Mouse (Mus musculus): Measurements from ENCODE around the gene Hist2h2be.
"Not testable (repeated sequence)": the region's sequence is repeated elsewhere in the genome, so short reads cannot be mapped to it uniquely, and the experiment has no call there.

Gene Hist2h2be

DNA sequence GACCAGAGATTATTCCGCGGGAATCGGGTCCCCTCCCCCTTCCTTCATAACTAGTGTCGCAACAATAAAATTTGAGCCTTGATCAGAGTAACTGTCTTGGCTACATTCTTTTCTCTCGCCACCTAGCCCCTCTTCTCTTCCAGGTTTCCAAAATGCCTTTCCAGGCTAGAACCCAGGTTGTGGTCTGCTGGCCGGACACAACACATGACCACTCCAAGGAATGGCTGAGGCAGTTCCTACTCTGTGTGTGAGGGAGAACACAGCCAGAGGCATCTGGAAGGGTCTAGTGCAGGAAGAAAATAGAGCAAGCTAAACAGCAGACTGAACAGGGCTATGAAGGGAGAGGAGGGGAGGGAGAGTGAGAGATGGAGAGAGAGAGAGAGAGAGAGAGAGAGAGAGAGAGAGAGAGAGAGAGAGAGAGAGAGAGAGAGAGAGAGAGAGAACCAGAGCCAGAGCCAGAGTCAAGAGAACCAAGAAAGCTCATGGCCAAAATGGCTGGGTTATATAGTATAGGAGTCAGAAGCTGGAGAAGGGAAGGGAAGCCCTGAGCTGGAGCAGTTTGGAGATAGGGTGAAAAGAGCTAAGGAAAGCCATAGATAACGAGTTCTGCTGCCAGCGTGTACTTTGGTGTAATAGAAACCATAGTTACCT, 22.2 kb upstream of the Hist2h2be start:
- not testable (repeated sequence) for DNase-seq (ENCODE audit: low read depth, low spot score)

DNA sequence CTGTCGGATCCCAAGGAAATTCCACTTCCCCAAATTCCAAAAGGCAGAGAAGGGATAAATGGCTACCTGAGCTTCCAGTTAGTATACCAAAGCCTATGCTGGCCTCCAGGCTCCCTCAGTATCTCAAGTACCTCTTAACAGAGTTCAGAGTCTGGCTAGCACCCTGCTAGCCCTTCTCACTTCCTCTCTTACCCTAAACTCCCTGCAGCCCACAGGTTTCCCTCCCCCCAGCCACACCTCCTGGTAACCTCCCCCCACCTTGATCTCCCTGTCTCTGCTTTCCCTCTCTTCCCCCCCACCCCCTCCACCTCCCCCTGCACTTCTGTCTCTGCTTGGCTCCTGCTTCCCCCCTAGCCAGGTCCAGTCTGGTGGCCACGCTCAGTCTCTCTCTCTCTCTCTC, 21.2 kb upstream of the Hist2h2be start:
- no peak for DNase-seq (ENCODE audit: low read depth, low spot score)

DNA sequence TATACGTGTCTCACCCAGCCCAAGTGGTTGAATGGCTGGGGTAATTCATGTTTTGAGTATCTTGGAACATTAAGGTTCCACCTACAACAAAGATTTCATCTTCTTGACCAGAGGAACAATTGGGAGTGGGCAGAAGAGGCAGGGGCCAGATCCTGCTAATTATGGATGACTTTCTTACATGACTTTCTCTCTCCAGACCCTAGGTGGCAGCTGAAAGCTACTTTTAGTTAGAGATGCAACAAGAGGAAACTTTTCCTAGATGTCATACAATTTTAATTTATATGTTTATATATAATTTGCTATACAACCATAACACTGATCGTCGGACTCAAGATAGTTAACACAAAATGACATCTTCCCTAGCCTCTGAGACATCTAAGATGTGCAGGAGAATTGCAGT, 13.1 kb upstream of the Hist2h2be start:
- DNase-seq (ENCODE audit: low read depth, low spot score) = no peak

DNA sequence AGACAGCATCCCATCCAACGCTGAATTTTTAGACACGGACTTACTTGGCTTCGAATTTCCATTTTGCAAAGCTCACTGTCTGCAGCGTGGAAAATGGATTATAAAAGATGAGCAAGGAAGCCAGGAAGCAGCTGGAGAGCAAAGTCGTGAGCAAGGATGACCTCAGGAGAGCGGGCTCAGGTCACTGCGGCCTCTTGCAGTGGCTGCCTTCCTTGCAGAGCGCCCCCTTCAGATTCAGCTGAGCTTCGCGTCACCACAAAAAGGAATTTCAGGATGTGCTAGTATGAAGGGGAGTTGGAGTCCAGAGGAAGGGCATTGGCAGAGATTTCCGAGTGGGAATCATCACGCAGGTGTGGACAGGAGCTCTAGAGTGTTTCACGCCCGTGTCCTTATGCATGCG, 11.7 kb upstream of the Hist2h2be start:
- peak; percentile 35 for DNase-seq (ENCODE audit: low read depth, low spot score)

DNA sequence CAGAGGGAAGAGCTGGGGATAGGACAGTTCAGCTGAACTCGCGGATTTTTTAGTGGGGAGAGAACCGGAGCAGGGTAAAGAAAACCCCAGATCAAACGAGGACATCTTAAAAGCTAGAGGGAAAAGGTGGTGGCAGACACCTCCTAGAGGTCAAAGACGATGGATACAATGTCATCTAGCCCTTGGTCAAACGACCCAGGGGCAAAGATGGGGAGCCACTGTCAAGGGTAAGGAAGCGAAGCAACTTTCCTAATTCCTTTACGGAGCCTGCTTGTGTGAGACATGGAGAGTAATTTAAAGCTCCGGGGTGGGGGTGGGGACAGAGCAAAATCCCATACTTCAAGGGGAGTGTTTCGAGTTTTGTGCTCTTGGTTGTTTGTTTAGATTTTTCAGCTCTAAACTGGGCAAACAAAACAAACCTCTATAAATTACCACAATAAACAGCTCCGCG, 1.7 kb upstream of the Hist2h2be start:
- no peak for DNase-seq (ENCODE audit: low read depth, low spot score)

DNA sequence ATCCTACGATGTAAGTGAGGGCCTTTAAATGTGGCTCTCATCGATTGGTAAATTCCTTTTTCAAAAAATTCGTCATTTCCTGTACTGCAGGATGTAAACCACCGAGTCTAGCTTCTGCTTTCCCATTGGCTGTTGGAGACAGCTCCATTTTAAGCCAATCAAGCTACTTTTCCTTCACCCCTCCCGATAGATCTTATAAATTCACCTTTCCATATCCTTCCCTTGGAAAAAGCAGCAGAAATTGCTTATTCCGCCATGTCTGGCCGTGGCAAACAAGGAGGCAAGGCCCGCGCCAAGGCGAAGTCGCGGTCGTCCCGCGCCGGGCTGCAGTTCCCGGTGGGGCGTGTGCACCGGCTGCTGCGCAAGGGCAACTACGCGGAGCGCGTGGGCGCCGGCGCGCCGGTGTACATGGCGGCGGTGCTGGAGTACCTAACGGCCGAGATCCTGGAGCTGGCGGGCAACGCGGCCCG, 1.2 kb upstream of the Hist2h2be start, which contains the start of the genes Bola1 and Hist2h2ab:
TSS of gene Bola1 (minus strand) at position 49 of the 470 bp plus-strand sequence.
TSS of gene Hist2h2ab (plus strand) at position 205 of the 470 bp plus-strand sequence.
- DNase-seq (ENCODE audit: low read depth, low spot score) = peak; percentile 88

DNA sequence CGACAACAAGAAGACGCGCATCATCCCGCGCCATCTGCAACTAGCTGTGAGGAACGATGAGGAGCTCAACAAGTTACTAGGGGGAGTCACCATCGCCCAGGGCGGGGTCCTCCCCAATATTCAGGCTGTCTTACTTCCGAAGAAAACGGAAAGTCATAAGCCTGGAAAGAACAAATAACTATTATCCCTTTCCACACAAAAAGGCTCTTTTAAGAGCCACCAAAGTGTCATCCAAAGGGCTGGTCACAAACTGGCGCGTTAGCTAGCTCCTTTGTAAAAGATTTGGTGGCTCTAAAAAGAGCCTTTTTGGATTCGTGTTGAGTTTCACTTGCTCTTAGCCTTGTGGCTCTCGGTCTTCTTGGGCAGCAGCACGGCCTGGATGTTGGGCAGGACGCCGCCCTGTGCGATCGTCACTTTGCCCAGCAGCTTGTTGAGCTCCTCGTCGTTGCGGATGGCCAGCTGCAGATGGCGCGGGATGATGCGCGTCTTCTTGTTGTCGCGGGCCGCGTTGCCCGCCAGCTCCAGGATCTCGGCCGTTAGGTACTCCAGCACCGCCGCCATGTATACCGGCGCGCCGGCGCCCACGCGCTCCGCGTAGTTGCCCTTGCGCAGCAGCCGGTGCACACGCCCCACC, 671 bp upstream of the Hist2h2be start:
- DNase-seq (ENCODE audit: low read depth, low spot score) = peak; percentile 62

DNA sequence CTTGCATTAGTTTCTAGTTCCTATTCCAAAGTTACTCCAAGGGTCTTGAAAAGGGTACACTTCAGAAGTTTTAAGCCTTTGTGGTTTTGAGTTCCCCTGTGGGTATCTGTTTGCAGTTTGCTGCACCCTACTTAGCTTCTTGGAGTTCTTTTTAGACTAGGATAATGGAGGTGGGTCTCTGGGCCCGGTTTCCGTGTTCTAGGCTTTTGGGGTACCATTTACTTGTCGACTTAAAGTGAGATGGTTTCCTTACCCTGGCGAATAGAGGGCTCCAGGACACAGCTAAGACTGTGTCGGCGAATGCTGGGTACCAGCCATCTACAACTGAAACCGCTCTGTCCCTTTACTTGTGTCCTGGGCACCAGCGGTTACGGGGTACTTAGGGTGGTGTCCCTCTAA, 720 bp downstream of the Hist2h2be start:
- no peak for DNase-seq (ENCODE audit: low read depth, low spot score)

DNA sequence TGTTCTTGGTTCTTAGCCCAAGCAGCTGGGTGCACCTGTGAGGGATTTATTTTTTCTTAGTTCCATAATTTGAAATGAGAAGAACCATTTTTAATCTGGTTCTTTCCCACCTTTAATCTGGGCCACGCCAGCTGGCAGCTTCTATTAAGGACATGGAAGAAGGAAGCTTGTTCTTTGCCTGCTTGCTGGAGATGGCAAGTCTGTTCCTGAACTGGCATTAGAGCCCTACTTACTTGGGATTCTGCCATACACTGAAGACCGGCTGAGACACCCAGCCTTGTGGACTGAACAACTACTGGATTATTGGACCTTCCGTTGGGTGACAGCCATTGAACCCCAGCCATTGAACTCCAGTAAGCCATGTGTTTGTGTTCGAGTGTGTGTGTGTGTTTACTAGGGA, 1.9 kb downstream of the Hist2h2be start:
- no peak for DNase-seq (ENCODE audit: low read depth, low spot score)

DNA sequence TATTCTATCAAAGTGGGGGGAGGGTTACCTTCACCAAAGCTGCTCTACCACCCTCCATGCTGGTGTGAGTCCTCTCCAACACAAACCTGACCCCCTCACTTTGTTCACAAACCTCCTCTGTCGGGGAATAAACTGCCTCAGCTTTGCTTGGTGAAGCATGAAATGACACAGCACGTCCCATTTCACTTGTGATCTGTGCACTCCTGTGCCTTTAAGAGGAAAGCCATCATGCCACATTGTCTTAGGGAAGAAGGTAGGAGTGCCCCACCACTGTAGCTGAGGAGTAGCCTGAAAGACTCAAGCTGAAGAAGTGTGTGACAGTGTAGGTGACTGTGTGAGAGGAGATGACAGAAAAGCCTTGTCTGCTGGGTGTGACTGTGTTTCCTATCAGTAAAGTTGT, 4.5 kb downstream of the Hist2h2be start:
- no peak for DNase-seq (ENCODE audit: low read depth, low spot score)

DNA sequence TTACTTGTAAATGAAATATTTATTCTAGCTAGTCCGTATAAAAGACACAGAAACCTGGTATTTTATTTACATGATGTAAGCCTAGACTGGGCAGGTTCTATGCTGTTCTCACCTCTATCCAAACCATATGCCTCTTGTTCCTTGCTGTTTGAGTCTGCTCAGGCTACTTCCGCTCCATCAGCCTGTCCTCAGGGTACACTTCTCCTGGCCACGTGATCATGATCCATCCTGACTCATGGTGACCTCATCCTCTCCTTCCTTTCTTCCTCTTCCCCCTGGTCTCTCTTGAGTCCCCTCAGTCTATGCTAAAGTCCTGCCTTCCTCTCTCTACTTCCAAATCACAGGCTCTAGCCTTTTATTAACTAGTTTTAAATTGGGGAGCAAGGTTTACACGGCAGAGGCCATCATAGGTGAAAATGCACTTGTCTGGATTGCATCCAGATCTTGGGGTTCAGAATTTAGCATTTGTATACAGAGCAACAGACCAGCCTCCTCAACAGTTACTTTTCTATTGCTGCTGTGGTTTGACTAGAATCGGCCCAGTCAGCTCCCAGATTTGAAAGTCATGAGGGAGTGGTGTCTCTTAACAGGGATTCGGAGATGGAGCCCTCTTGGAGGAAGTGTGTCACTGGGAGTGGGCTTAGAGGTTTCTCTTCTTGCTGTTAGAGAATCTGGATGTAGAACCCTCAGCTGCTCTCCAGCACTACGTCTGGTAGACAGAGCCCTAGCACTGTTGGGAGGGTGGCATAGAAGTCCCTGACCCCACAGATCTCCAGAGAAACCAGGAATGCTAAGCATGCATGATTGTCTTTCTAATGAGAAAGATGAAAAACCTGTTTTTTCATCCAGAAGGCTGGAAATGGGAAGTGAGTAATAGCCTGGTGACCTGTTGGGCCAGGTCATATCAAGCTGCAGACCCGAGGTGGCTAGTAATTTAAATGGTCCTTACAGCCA, 6.1 kb downstream of the Hist2h2be start:
- DNase-seq (ENCODE audit: low read depth, low spot score) = no peak

DNA sequence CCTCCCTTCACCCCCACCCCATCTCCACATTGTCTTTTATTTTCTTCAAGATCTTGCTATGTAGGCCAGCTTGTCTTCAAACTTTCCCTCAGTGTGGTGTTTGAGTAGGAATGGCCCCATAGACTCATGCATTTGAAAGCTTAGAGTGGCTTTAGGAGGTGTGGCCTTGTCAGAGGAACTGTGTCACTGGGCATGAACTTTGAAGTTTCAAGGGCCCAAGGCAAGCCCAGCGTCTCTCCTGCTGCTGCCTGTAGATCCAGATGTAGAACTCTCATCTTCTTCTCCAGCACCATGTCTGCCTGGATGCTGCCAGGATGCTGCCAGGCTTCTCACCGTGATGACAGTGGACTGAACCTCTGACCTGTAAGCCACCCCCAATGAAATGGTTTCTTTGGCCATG, 7.9 kb downstream of the Hist2h2be start:
- no peak for DNase-seq (ENCODE audit: low read depth, low spot score)

DNA sequence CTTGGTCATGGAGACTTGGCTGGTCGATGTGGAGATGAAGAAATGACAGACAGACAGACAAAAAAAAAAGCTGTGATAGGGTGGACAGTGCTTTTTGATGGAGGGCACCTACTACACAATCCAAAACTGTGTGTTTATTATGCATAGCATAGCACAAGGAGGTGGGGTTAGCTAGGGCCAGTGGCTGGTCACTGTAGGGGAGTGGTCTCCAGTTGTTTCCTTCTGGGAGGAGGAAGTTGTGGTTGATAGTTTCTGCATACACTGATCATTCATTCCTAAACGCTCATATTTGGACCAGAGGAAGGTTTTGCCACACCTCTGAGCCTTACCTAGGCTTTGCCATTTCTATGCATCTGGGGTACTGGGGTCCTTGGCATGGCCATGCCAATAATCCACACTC, 9.5 kb downstream of the Hist2h2be start:
- no peak for DNase-seq (ENCODE audit: low read depth, low spot score)

DNA sequence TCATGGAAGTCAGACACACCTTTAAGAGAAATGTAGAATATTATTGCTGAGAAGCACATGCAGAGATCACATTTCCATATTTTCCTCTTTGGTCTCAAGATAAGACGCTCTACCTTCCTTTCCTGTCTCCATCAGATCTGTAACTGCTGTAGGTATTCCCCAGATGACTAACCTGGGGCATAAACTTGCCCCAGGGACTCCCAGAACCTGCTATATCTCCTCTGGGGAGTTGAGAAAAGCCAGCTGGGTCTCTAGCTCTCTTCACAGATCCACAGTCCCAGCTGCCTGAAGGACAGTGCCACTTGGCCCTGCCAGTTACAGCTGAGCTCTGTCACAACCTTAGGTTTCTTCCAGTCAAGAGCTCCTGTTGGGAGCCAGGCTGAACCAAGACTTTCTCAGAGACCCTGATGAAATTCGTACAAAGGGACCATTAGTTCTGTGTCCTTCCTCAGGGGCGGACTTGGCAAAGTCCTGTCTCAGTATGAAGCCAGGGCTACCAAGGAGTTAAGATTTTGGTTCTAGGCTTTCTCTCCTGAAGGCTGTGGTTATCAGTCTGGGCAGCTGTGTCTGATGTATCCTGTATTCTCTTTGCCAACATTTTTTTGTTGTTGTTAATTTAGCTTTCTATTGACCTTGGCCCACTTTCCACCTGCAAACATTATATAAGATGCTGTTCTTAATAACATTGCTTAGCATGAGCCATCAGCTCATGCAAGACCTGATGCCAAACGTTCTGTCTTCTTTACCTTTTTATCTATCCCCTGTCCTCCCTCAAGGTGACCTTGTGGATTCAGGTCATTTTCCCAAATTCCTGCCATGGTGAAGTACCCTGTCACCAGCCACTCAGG, 10.2 kb downstream of the Hist2h2be start:
- DNase-seq (ENCODE audit: low read depth, low spot score) = no peak

DNA sequence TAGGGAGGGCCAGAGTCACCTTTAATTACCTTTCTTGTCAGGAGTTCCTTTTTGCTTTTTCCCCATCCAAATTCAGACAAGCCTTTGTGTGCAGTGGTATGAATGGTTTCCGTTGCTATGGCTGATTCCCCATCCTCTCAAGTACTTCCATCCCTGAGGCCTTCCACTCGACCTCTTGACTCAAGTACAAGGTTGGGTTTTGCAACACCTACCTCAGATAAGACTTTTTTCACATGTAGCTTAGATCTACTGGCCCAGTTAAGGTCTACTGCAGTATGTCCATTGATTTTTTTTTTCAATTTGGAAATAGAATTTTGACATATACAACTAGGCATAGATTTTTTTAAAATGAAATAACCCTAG, 10.8 kb downstream of the Hist2h2be start:
- no peak for DNase-seq (ENCODE audit: low read depth, low spot score)

DNA sequence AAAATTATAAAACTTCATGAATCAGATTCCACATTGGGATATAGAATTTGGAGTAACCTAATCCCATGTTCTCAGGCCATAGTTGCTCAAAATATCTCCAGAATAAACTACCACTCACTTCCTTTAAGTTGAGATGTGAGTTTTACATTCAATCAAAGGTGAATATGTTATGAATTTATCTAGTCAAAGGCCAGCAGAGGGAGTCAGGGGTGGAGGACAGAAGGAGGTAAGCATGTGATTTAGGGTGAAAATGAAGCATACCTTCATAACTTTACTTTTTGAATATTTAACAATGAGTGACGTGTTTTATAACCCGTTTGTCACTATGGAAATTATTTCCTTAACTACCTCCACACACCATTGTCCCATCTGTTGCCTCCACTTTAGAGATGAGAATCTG, 14.0 kb downstream of the Hist2h2be start:
- no peak for DNase-seq (ENCODE audit: low read depth, low spot score)

DNA sequence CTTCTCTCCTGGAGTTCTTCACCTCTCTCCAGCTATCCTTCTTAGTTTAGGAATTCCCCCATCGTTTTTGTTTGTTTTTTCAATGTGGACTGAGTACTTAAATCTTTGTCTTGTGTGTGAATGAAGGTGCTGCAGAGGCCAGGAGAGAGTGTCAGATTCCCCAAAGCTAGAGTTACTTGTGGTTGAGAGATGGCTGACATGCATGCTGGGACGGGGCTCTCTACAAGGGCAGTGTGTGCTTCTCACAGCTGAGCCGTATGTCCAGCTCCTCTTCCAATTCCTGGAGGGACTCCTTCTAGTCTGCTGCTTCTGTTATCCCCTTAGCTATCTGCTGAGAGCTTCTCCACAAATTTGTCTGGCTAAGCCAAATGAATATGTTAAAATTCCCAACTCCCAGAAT, 14.9 kb downstream of the Hist2h2be start:
- no peak for DNase-seq (ENCODE audit: low read depth, low spot score)

DNA sequence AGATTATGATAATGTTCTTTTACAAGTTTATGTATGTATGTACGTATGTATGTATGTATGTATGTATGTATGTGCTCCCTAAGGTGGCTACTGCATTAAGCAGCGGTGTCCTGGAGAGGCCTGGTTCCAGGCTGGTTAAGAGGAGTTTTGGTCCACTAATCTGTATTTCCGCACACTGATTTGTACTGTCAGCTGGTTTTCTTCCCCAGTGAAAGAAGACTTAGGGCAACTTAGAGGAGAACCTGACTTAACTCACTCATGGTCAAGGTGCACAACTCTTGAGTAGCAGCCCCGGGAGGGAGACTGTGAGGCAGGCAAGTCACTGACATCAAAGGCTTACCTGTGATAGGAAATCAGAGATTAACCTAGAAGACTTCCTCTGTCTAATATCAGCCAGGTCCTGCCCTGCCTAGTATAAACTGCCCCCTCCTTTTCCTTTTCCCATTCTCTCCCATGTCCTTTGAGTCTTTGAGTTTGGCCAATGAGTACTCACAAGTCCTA, 16.0 kb downstream of the Hist2h2be start:
- DNase-seq (ENCODE audit: low read depth, low spot score) = no peak

DNA sequence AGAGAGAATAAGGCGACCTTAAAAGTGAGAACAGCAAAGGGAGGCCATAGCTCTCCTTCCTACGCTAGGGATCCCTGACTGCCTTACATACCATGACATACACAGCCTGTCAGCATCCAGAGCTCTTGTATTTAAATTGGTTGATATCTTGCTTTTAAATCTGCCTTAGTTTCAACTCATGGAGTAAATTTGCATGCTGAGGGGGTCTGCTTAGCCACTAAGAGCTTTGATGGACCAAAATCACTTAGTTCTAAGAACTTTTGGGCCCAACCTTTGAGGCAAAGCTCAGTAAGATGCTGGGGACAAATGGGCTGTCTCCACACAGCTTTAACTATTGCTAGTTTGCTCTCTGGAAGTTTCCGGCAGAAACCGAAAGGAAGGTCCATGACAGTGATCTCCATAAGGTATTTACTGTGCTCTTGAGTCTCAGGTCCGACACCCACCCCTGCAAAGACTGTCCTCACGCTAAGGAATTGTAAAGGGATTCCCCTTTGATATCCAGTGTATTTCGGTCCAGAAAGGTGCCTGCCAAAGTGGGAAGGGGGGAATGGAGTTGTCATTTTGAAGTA, 16.5 kb downstream of the Hist2h2be start:
- no peak for DNase-seq (ENCODE audit: low read depth, low spot score)

DNA sequence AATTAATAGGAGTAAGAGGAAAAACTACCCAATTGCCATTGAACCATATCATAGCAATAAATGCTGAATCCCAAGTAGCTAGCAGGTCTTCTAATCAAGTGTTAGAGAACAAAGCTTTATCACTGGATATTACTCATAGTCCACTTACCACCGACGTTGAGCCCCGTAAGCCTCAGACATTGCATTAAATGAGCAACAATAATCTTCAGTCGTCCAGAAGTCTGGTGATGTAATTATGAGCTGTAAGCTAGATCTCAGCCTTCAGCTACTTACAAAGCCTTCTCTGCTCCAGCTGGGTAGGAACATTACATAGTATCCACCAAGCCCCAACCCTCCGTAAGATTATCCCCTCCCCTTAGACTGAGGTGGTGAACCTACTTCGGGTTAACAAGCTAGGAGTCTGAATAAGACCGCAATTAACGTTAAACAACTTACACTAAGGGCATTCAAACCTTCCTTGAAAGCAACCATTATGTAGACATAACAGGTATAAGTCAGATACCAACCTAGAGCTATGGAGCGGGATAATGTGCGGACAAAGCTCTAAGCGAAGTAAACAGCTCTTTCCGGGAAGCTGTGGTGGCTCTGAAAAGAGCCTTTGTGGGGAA, 17.1 kb downstream of the Hist2h2be start:
- DNase-seq (ENCODE audit: low read depth, low spot score) = no peak
